Mouse (Mus musculus): ENCODE data around the gene Tnfrsf1a.
A peak's percentile ranks its signal among the peaks of the same experiment; 100 is the strongest.

- TF ChIP-seq CTCF (IDR thresholded peaks at IDR 0.05; ENCODE audit: control insufficient read depth, insufficient read depth, insufficient replicate concordance, low read depth, low read length) (0 out of 2 replicates have a peak, but pooled peaks have one; percentile 15), POLR2A (IDR thresholded peaks at IDR 0.05; ENCODE audit: control insufficient read depth, low read depth, low read length) (no peak)
Measured at GRCm38 (mm10) chr6:125364448-125364847, 15.3 kb downstream of the Tnfrsf1a start.
